Mouse (Mus musculus) fat pad, adult 2 months (tissue): ENCODE measurements around the gene Olfr1129.
"Not testable (repeated sequence)": the region's sequence is repeated elsewhere in the genome, so short reads cannot be mapped to it uniquely, and the experiment has no call there.

Experiments
- DNase-seq: peaks from one replicate; pipeline ENCODE4 v3.0.0-alpha.2; 2011; ENCODE audit warnings: low read depth, low spot score; ENCODE audit errors: extremely low read depth

Gene Olfr1129

GRCm38 (mm10) chr2:87573602-87574001, at the start of gene Olfr1129:
Gene Olfr1129, plus strand, starts transcription at chr2:87573902.
- DNase-seq: not testable (repeated sequence)

GRCm38 (mm10) chr2:87525899-87526616, 47.6 kb upstream of the Olfr1129 start:
- not testable (repeated sequence) for DNase-seq

- DNase-seq: no peak
Measured at GRCm38 (mm10) chr2:87531496-87531895, 42.2 kb upstream of the Olfr1129 start, which contains the start of gene Olfr153. Gene Olfr153, plus strand, starts transcription at chr2:87531796.

- no peak for DNase-seq
Measured at GRCm38 (mm10) chr2:87534826-87535225, 38.9 kb upstream of the Olfr1129 start.

GRCm38 (mm10) chr2:87545442-87545841, 28.3 kb upstream of the Olfr1129 start, which contains the start of gene Olfr1128:
Gene Olfr1128, minus strand, starts transcription at chr2:87545542.
- DNase-seq: no peak

GRCm38 (mm10) chr2:87605912-87606311, 32.2 kb downstream of the Olfr1129 start, which contains the start of gene Olfr1130:
Gene Olfr1130, plus strand, starts transcription at chr2:87606212.
- not testable (repeated sequence) for DNase-seq

- DNase-seq: no peak
Measured at GRCm38 (mm10) chr2:87626804-87627203, 53.1 kb downstream of the Olfr1129 start, which contains the start of gene Olfr1131. Gene Olfr1131, plus strand, starts transcription at chr2:87627104.
